28 mouse cellular contexts compared by ENCODE assay signal in genomic region chr11:35246623-35247022, GRCm38 (mm10).
DNase-seq lines count a peak whose midpoint lies in the region; ATAC-seq lines count a peak whose summit lies in the region.
"Had no signal": no experiment of that assay in that cellular context is flagged by ENCODE, and none has a peak within 500 bp of the region (broad histone marks: within the 10 kb centered on the region; RNA-seq: fewer than 3 reads in every experiment).

No protein-coding gene starts in this region.

- DNase-seq in forebrain, embryonic 10.5 days (ENCODE audit: extremely low spot score, low spot score): no peak
- no peak for DNase-seq in hindbrain, embryonic 10.5 days (ENCODE audit: low spot score)
- no peak for DNase-seq in midbrain, embryonic 10.5 days (ENCODE audit: low spot score)
- no peak for DNase-seq in limb, embryonic 10.5 days (ENCODE audit: low spot score)
- no peak for DNase-seq in heart, postnatal 25 days (ENCODE audit: low spot score)
- DNase-seq: adrenal gland, postnatal 10 days; cerebellum, adult 11-12 months; cerebellum, adult 9-11 months; embryo, embryonic 11 days; gastrocnemius, postnatal 36 days; heart, adult 18-20 months; kidney, adult 11 months; kidney, postnatal 14 days; layer of hippocampus, postnatal 36 days; midbrain, embryonic 14.5 days; right cerebral cortex, adult 18-20 months; spleen, adult 18-20 months; thymus, postnatal 14 days had no signal

- peak; percentile 36; the same call in 1 of the 2 replicates for ATAC-seq in forebrain, embryonic 12.5 days (ENCODE audit: low FRiP score)
- ATAC-seq in hindbrain, embryonic 16.5 days: peak; percentile 54; the same call in 1 of the 2 replicates
- 0 out of 2 replicates have a peak, but pooled peaks have one; percentile 56 for ATAC-seq in midbrain, embryonic 16.5 days
- ATAC-seq: inflammation-experienced regulatory T-cells, adult 6 months had no signal

- H3K4me1 ChIP-seq in forebrain, embryonic 12.5 days: peaks cover 11% of the 10 kb centered on the region; the same call in 1 of the 2 replicates
- peaks cover 9% of the 10 kb centered on the region for H3K4me1 ChIP-seq in forebrain, embryonic 10.5 days
- H3K4me1 ChIP-seq in hindbrain, embryonic 16.5 days (ENCODE audit: control insufficient read depth, insufficient read depth, low read depth, low read length): no peaks in the 10 kb centered on the region; the same call in 1 of the 2 replicates
- H3K4me1 ChIP-seq in hindbrain, embryonic 10.5 days (replicated peaks): peaks cover 12% of the 10 kb centered on the region
- H3K4me1 ChIP-seq in midbrain, embryonic 16.5 days (ENCODE audit: control insufficient read depth, insufficient read depth, low read length): no peaks in the 10 kb centered on the region
- H3K4me1 ChIP-seq in midbrain, embryonic 10.5 days: 0 out of 2 replicates have a peak, but pooled peaks cover 2% of the 10 kb centered on the region
- H3K4me1 ChIP-seq in limb, embryonic 10.5 days: peaks cover 70% of the 10 kb centered on the region
- H3K4me1 ChIP-seq: liver, embryonic 15.5 days had no signal

- intact Hi-C loops in heart, postnatal 25 days (cut with DNase I): no loop called here

- no peak overlapping the region for H3K4me2 ChIP-seq in forebrain, embryonic 12.5 days
- no peak overlapping the region for H3K4me2 ChIP-seq in hindbrain, embryonic 16.5 days (ENCODE audit: low read length)
- H3K4me2 ChIP-seq in midbrain, embryonic 16.5 days (ENCODE audit: low read length): no peak overlapping the region
- H3K4me2 ChIP-seq: embryonic facial prominence, embryonic 15.5 days; heart, embryonic 12.5 days; limb, embryonic 12.5 days; liver, embryonic 15.5 days had no signal

- no peaks in the 10 kb centered on the region for H3K36me3 ChIP-seq in forebrain, embryonic 12.5 days (replicated peaks)
- no peaks in the 10 kb centered on the region for H3K36me3 ChIP-seq in forebrain, embryonic 10.5 days (replicated peaks)
- H3K36me3 ChIP-seq in hindbrain, embryonic 16.5 days (ENCODE audit: control insufficient read depth, insufficient read depth, low read length): no peaks in the 10 kb centered on the region
- no peaks in the 10 kb centered on the region for H3K36me3 ChIP-seq in hindbrain, embryonic 10.5 days
- H3K36me3 ChIP-seq in midbrain, embryonic 16.5 days (ENCODE audit: control insufficient read depth, insufficient read depth, low read length): no peaks in the 10 kb centered on the region
- H3K36me3 ChIP-seq in midbrain, embryonic 10.5 days: no peaks in the 10 kb centered on the region
- H3K36me3 ChIP-seq in limb, embryonic 10.5 days: 0 out of 2 replicates have a peak, but pooled peaks cover 3% of the 10 kb centered on the region
- H3K36me3 ChIP-seq: embryonic facial prominence, embryonic 15.5 days; G1E; heart, embryonic 12.5 days; limb, embryonic 12.5 days; liver, embryonic 15.5 days had no signal

- no peaks in the 10 kb centered on the region for H3K27me3 ChIP-seq in forebrain, embryonic 12.5 days
- peaks cover 40% of the 10 kb centered on the region for H3K27me3 ChIP-seq in forebrain, embryonic 10.5 days (ENCODE audit: poor library complexity, severe bottlenecking)
- H3K27me3 ChIP-seq in hindbrain, embryonic 16.5 days (replicated peaks; ENCODE audit: control insufficient read depth, insufficient read depth, low read length): no peaks in the 10 kb centered on the region
- H3K27me3 ChIP-seq in hindbrain, embryonic 10.5 days (ENCODE audit: insufficient read depth, poor library complexity, severe bottlenecking): no peaks in the 10 kb centered on the region
- no peaks in the 10 kb centered on the region for H3K27me3 ChIP-seq in midbrain, embryonic 16.5 days (ENCODE audit: control insufficient read depth, insufficient read depth, low read depth, low read length)
- peaks cover 14% of the 10 kb centered on the region for H3K27me3 ChIP-seq in midbrain, embryonic 10.5 days (ENCODE audit: low read depth, poor library complexity, severe bottlenecking)
- H3K27me3 ChIP-seq in limb, embryonic 10.5 days (ENCODE audit: low read depth, poor library complexity, severe bottlenecking): no peaks in the 10 kb centered on the region
- H3K27me3 ChIP-seq: embryonic facial prominence, embryonic 15.5 days; limb, embryonic 12.5 days; liver, embryonic 15.5 days had no signal

- no peaks in the 10 kb centered on the region for H3K9me3 ChIP-seq in forebrain, embryonic 12.5 days
- no peaks in the 10 kb centered on the region for H3K9me3 ChIP-seq in forebrain, embryonic 10.5 days
- no peaks in the 10 kb centered on the region for H3K9me3 ChIP-seq in hindbrain, embryonic 16.5 days (ENCODE audit: control insufficient read depth, low read length)
- H3K9me3 ChIP-seq in hindbrain, embryonic 10.5 days: no peaks in the 10 kb centered on the region
- H3K9me3 ChIP-seq in midbrain, embryonic 16.5 days (replicated peaks; ENCODE audit: control insufficient read depth, low read length, poor library complexity, severe bottlenecking): no peaks in the 10 kb centered on the region
- H3K9me3 ChIP-seq in midbrain, embryonic 10.5 days (replicated peaks): no peaks in the 10 kb centered on the region
- H3K9me3 ChIP-seq in limb, embryonic 10.5 days (replicated peaks): no peaks in the 10 kb centered on the region
- H3K9me3 ChIP-seq: embryonic facial prominence, embryonic 15.5 days; heart, embryonic 12.5 days; limb, embryonic 12.5 days; liver, embryonic 15.5 days had no signal

- WGBS in forebrain, embryonic 12.5 days: 49% methylated on average over 3 of the region's 3 CpGs
- WGBS in forebrain, embryonic 10.5 days: 71% methylated on average over 3 of the region's 3 CpGs
- WGBS in hindbrain, embryonic 16.5 days: 66% methylated on average over 3 of the region's 3 CpGs
- 76% methylated on average over 3 of the region's 3 CpGs for WGBS in hindbrain, embryonic 10.5 days
- WGBS in midbrain, embryonic 16.5 days: 63% methylated on average over 3 of the region's 3 CpGs
- 80% methylated on average over 3 of the region's 3 CpGs for WGBS in midbrain, embryonic 10.5 days
- 78% methylated on average over 3 of the region's 3 CpGs for WGBS in limb, embryonic 10.5 days

- no peak overlapping the region; the same call in 1 of the 2 replicates for H3K27ac ChIP-seq in forebrain, embryonic 12.5 days
- H3K27ac ChIP-seq in forebrain, embryonic 10.5 days: no peak overlapping the region
- no peak overlapping the region for H3K27ac ChIP-seq in hindbrain, embryonic 16.5 days (ENCODE audit: low read depth, low read length)
- no peak overlapping the region for H3K27ac ChIP-seq in hindbrain, embryonic 10.5 days
- no peak overlapping the region for H3K27ac ChIP-seq in midbrain, embryonic 16.5 days (ENCODE audit: low read length)
- no peak overlapping the region for H3K27ac ChIP-seq in midbrain, embryonic 10.5 days (replicated peaks)
- 0 out of 2 replicates have a peak overlapping the region, but pooled peaks have one; percentile 40 for H3K27ac ChIP-seq in limb, embryonic 10.5 days
- H3K27ac ChIP-seq: embryonic facial prominence, embryonic 15.5 days; limb, embryonic 12.5 days; liver, embryonic 15.5 days; macrophage had no signal

- no peak overlapping the region for H3K9ac ChIP-seq in forebrain, embryonic 12.5 days
- no peak overlapping the region for H3K9ac ChIP-seq in hindbrain, embryonic 16.5 days (ENCODE audit: low read depth, low read length)
- H3K9ac ChIP-seq in midbrain, embryonic 16.5 days (ENCODE audit: low read depth, low read length): no peak overlapping the region
- H3K9ac ChIP-seq: embryonic facial prominence, embryonic 15.5 days; heart, embryonic 12.5 days; limb, embryonic 12.5 days; liver, embryonic 15.5 days had no signal

- H3K4me3 ChIP-seq in forebrain, embryonic 12.5 days (replicated peaks): no peak overlapping the region
- H3K4me3 ChIP-seq in forebrain, embryonic 10.5 days: no peak overlapping the region
- H3K4me3 ChIP-seq in hindbrain, embryonic 16.5 days (ENCODE audit: low read length): no peak overlapping the region
- no peak overlapping the region for H3K4me3 ChIP-seq in hindbrain, embryonic 10.5 days
- no peak overlapping the region for H3K4me3 ChIP-seq in midbrain, embryonic 16.5 days (ENCODE audit: low read depth, low read length)
- H3K4me3 ChIP-seq in midbrain, embryonic 10.5 days: no peak overlapping the region
- H3K4me3 ChIP-seq in limb, embryonic 10.5 days: no peak overlapping the region
- H3K4me3 ChIP-seq: embryonic facial prominence, embryonic 15.5 days; heart, embryonic 12.5 days; limb, embryonic 12.5 days; liver, embryonic 15.5 days had no signal
